Mouse (Mus musculus) spleen, adult 2 months (tissue): ENCODE results near the gene Sgo1.

Experiments used
- CTCF ChIP-seq: fragments of 200-500 bp; IDR thresholded peaks from 2 replicates; pipeline ENCODE4 v1.5.1; 2011; ENCODE audit warnings: mild to moderate bottlenecking, inconsistent platforms; ENCODE audit not compliant: insufficient read depth, insufficient read length, insufficient replicate concordance; ENCODE audit errors: extremely low read depth
- POLR2A ChIP-seq: fragments of 200-500 bp; IDR thresholded peaks from 2 replicates; pipeline ENCODE4 v1.6.1; 2011; ENCODE audit warnings: low read depth, low read length, inconsistent platforms

DNA sequence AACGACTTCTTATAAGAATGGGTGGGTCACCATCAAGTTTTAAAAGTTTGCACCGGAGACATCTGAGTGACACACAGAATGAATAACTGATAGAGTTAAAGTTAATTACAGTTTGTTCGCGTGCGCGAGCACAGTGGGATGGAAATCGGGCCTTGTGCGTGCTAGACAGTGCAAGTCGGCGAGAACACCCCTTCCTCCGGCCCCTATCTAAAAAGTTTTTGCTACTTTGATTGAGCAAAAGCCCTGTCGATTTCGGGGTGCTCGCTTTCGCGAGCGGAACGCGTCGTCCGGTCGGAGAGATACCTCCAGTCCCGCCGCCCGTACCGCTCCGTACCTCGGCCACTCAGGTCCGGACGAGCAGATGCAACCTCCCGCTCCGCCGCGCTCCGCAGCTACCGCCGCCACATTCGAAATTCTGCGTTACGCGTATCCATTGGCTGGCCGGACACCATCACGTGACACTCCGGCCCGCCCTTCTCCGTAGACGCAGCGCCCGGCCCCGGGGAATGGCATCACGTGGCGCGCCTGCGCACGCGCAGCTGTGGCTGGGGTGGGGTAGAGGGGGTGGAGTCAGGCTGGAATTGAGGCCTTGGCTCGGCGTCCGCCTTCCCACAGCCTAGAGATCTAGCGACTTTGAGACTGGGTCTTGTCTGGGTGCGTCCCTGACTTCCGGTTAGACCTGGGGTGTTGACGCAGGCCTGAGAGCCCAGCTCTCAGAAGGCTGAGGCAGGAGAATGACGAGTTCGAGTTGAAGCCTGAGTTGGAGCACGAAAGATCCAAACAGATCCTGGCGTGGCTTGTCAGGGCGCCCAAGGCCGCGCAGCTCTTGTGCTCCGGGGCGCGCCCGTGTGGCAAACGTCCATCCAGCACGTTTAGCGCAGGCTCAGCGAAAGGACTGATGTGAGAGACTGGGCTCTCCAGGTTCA lies at the start of gene Sgo1:
- TF ChIP-seq CTCF (peak; percentile 29; the same call in 1 of the 2 replicates), POLR2A (peak; percentile 92)
